Mouse (Mus musculus) embryonic facial prominence, embryonic 14.5 days (tissue): ENCODE measurements around the gene Ap4b1. TPM values are rescaled to one million over a fixed set of nuclear protein-coding genes. Genes with fewer than 3 reads are reported as not detected.

ENCODE experiments used
- ATAC-seq: fragments of 200-750 bp; cut with Nextera tagmentation; 2 replicates; pipeline ENCODE4 v1.8.0; 2017; ENCODE audit warnings: low read depth, moderate number of reproducible peaks, moderate TSS enrichment
- DNase-seq: peaks from one replicate; pipeline ENCODE4 v3.0.0-alpha.2; 2015; ENCODE audit warnings: low spot score
- H3K27ac ChIP-seq: fragments of 300-500 bp; sonication (generic); replicated peaks from 2 replicates; pipeline ENCODE4 v1.5.1; 2014; ENCODE audit warnings: low read depth, mild to moderate bottlenecking, low read length, moderate library complexity
- H3K27me3 ChIP-seq: fragments of 300-500 bp; sonication (generic); replicated peaks from 2 replicates; pipeline ENCODE4 v1.6.1; 2014; ENCODE audit warnings: low read length; ENCODE audit not compliant: control insufficient read depth, insufficient read depth
- H3K36me3 ChIP-seq: fragments of 300-500 bp; sonication (generic); 2 replicates; pipeline ENCODE4 v1.6.1; 2014; ENCODE audit warnings: low read length, mixed read lengths; ENCODE audit not compliant: control insufficient read depth, insufficient read depth
- H3K4me1 ChIP-seq: fragments of 300-500 bp; sonication (generic); 2 replicates; pipeline ENCODE4 v1.6.1; 2014; ENCODE audit warnings: antibody characterized with exemption, low read length; ENCODE audit not compliant: control insufficient read depth, insufficient read depth
- H3K4me2 ChIP-seq: fragments of 300-500 bp; sonication (generic); 2 replicates; pipeline ENCODE4 v1.6.1; 2014; ENCODE audit warnings: low read depth, mild to moderate bottlenecking, low read length, moderate library complexity, mixed read lengths
- H3K4me3 ChIP-seq: fragments of 300-500 bp; sonication (generic); 2 replicates; pipeline ENCODE4 v1.5.1; 2014; ENCODE audit warnings: low read depth, mild to moderate bottlenecking, low read length
- H3K9ac ChIP-seq: fragments of 300-500 bp; sonication (generic); 2 replicates; pipeline ENCODE4 v1.6.1; 2014; ENCODE audit warnings: low read depth, mild to moderate bottlenecking, low read length, moderate library complexity, mixed read lengths
- H3K9me3 ChIP-seq: fragments of 300-500 bp; sonication (generic); 2 replicates; pipeline ENCODE4 v1.6.1; 2016; ENCODE audit warnings: low read length; ENCODE audit not compliant: control insufficient read depth
- WGBS: fragments of 180-500 bp; shearing (Covaris S2); extraction: QIAGEN DNeasy Blood & Tissue Kit; methylation state at CpG from one replicate; pipeline ENCODE4 v1.1.7; 2014; 5-methylcytosine and 5-hydroxymethylcytosine counted together
- polyA plus RNA-seq: library from polyadenylated mRNA; unstranded; fragments of >200 nt; fragmentation: Nextera tagmentation; extraction: Ambion mirVana; gene quantifications from 2 replicates; pipeline ENCODE4 v1.2.1, GENCODE M21; 2014

Ap4b1 gene
- 23.9 and 24.9 TPM in 2 replicates for polyA plus RNA-seq

- DNase-seq = peak; percentile 96
- H3K9ac ChIP-seq = peak within 1 kb of the TSS; percentile 87
- no peaks in the 10 kb centered on the region for H3K9me3 ChIP-seq
- under 1% methylated on average over 46 of the region's 70 CpGs for WGBS
- peak within 1 kb of the TSS; percentile 76 for H3K4me2 ChIP-seq
- ATAC-seq = peak; percentile 98
- H3K4me1 ChIP-seq = peaks cover 7% of the 10 kb centered on the region
- peak within 1 kb of the TSS; percentile 85 for H3K4me3 ChIP-seq
- no peaks in the 10 kb centered on the region for H3K27me3 ChIP-seq
- H3K27ac ChIP-seq = peak within 1 kb of the TSS; percentile 93
- peaks cover 35% of the 10 kb centered on the region for H3K36me3 ChIP-seq
These were observed at the start of gene Ap4b1, which contains the start of the genes Dclre1b and Gm43064 for GRCm38 (mm10) chr3:103808891-103809798. TSS of gene Ap4b1 (plus strand) at chr3:103809520. TSS of gene Dclre1b (minus strand) at chr3:103809444. TSS of gene Gm43064 (plus strand) at chr3:103809573.

- H3K9me3 ChIP-seq = no peaks in the 10 kb centered on the region
- H3K27me3 ChIP-seq = no peaks in the 10 kb centered on the region
- 67% methylated on average over 3 of the region's 3 CpGs for WGBS
- H3K4me3 ChIP-seq = no peak overlapping the region
- ATAC-seq (no peak), DNase-seq (no peak)
- H3K4me1 ChIP-seq = peaks cover 7% of the 10 kb centered on the region; the same call in 1 of the 2 replicates
- no peak overlapping the region for H3K9ac ChIP-seq
- H3K36me3 ChIP-seq = peaks cover 41% of the 10 kb centered on the region
- no peak overlapping the region for H3K4me2 ChIP-seq
- H3K27ac ChIP-seq = no peak overlapping the region
These were observed 42.5 kb upstream of the Ap4b1 start for GRCm38 (mm10) chr3:103766789-103767188.

- 59% methylated on average over 9 of the region's 9 CpGs for WGBS
- Histone ChIP-seq H3K36me3 (peaks cover 18% of the 10 kb centered on the region), H3K9ac (no peak overlapping the region)
These were observed 37.7 kb upstream of the Ap4b1 start for GRCm38 (mm10) chr3:103771531-103772130.

GRCm38 (mm10) chr3:103772846-103773245 is 36.5 kb upstream of the Ap4b1 start:
- DNase-seq = no peak
- Histone ChIP-seq H3K4me1 (peaks cover 10% of the 10 kb centered on the region; the same call in 1 of the 2 replicates), H3K9me3 (no peaks in the 10 kb centered on the region), H3K27ac (no peak overlapping the region), H3K27me3 (no peaks in the 10 kb centered on the region), H3K36me3 (peaks cover 30% of the 10 kb centered on the region), H3K4me3 (no peak overlapping the region), H3K9ac (no peak overlapping the region), H3K4me2 (no peak overlapping the region)
- WGBS = 79% methylated on average over 4 of the region's 4 CpGs
- ATAC-seq = no peak

More at GRCm38 (mm10) chr3:103771531-103772130, 37.7 kb upstream of the Ap4b1 start:
- Histone ChIP-seq H3K4me3 (no peak overlapping the region), H3K27ac (peak overlapping the region; percentile 46; the same call in 1 of the 2 replicates), H3K9me3 (no peaks in the 10 kb centered on the region), H3K4me2 (no peak overlapping the region), H3K27me3 (no peaks in the 10 kb centered on the region), H3K4me1 (peaks cover 10% of the 10 kb centered on the region; the same call in 1 of the 2 replicates)
- ATAC-seq (no peak), DNase-seq (peak; percentile 76)

- 85% methylated on average over 3 of the region's 3 CpGs for WGBS
- no peaks in the 10 kb centered on the region for H3K27me3 ChIP-seq
- DNase-seq (no peak), ATAC-seq (no peak)
- H3K36me3 ChIP-seq = peaks cover 35% of the 10 kb centered on the region
- H3K27ac ChIP-seq = no peak overlapping the region
- H3K4me2 ChIP-seq = no peak overlapping the region
- no peak overlapping the region for H3K9ac ChIP-seq
- no peak overlapping the region for H3K4me3 ChIP-seq
- peaks cover 10% of the 10 kb centered on the region; the same call in 1 of the 2 replicates for H3K4me1 ChIP-seq
- no peaks in the 10 kb centered on the region for H3K9me3 ChIP-seq
These were observed 35.8 kb upstream of the Ap4b1 start for GRCm38 (mm10) chr3:103773508-103773907.

GRCm38 (mm10) chr3:103774009-103774408 is 35.3 kb upstream of the Ap4b1 start:
- H3K36me3 ChIP-seq = peaks cover 32% of the 10 kb centered on the region

GRCm38 (mm10) chr3:103777940-103778339 is 31.4 kb upstream of the Ap4b1 start:
- Histone ChIP-seq H3K36me3 (peaks cover 27% of the 10 kb centered on the region), H3K4me2 (no peak overlapping the region), H3K4me3 (no peak overlapping the region)

More at GRCm38 (mm10) chr3:103774009-103774408, 35.3 kb upstream of the Ap4b1 start:
- WGBS = 84% methylated on average over 15 of the region's 15 CpGs
- Histone ChIP-seq H3K4me2 (no peak overlapping the region), H3K9ac (no peak overlapping the region), H3K27me3 (no peaks in the 10 kb centered on the region), H3K27ac (no peak overlapping the region), H3K4me1 (peaks cover 10% of the 10 kb centered on the region; the same call in 1 of the 2 replicates), H3K4me3 (no peak overlapping the region), H3K9me3 (no peaks in the 10 kb centered on the region)
- DNase-seq (no peak), ATAC-seq (no peak)

GRCm38 (mm10) chr3:103778660-103779059 is 30.7 kb upstream of the Ap4b1 start:
- no peak for DNase-seq
- ATAC-seq = no peak
- Histone ChIP-seq H3K9me3 (no peaks in the 10 kb centered on the region), H3K4me1 (no peaks in the 10 kb centered on the region), H3K36me3 (peaks cover 27% of the 10 kb centered on the region), H3K27ac (no peak overlapping the region), H3K27me3 (no peaks in the 10 kb centered on the region), H3K9ac (no peak overlapping the region), H3K4me2 (no peak overlapping the region), H3K4me3 (no peak overlapping the region)
- 79% methylated on average over 6 of the region's 6 CpGs for WGBS

More at GRCm38 (mm10) chr3:103777940-103778339, 31.4 kb upstream of the Ap4b1 start:
- WGBS = 86% methylated on average over 11 of the region's 11 CpGs
- Histone ChIP-seq H3K27me3 (no peaks in the 10 kb centered on the region), H3K9me3 (no peaks in the 10 kb centered on the region), H3K4me1 (no peaks in the 10 kb centered on the region), H3K9ac (no peak overlapping the region), H3K27ac (no peak overlapping the region)
- ATAC-seq (no peak), DNase-seq (no peak)
